Mouse (Mus musculus): Measurements from ENCODE around the gene Sv2c.

The Sv2c gene

DNA sequence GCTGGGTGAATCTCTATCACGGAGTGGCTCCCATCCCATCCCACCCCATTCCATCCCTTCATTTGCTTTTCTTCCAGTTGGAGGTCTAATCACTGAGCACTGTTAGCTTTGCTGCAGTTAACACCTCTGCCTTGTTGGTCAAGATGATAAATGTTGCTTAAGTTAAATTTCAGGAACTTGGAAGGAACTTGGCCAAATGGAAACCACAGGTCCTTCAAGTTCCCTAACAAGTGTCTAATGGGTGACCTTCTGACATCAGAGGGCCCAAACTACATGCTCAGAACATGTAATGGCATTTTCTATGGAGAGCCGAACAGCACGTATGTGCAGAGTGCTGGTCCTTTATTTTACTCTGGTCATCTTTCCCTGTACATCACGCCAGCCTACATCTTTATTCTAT is 190.5 kb downstream of the Sv2c start:
- no peak for DNase-seq

DNA sequence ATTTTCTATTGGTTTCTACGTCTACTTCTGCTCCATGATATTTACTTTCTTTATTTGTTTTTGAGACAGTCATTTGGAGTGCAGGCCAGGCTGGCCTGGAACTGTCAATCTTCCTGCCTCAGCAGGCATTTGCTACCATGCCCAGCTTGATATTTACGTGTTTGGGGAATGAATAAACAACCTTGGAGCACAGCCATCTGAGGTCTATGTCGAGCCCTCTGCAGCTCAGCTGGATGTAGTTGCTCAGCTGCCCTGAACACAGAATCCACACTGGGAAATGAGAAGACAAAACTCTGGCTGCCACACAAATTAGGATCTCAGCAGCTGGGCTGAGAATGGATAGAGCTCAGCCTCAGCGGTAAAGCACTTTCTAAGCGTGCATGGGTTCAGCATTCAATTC is 191.6 kb downstream of the Sv2c start:
- DNase-seq, result no peak

DNA sequence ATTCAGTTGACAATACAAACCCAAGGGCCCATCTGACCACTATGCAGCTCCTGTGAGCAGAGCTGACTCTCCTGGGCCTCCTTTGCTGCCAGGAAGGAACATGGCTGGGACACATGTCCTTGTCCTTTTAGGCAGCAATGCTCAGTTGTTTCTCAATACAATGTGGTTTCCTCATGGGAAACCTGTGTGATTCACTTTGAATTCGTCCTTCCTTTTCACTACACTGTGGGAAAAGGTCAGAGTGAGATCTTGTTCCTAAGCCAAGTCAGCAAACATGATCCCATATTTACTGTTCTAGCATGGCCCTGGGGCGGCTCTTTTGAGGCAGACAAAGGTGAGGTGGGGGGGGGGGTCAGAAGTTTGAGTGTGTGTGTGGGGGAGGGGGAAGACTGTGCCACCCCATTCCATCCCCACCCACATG is 208.2 kb downstream of the Sv2c start:
- no peak for DNase-seq

DNA sequence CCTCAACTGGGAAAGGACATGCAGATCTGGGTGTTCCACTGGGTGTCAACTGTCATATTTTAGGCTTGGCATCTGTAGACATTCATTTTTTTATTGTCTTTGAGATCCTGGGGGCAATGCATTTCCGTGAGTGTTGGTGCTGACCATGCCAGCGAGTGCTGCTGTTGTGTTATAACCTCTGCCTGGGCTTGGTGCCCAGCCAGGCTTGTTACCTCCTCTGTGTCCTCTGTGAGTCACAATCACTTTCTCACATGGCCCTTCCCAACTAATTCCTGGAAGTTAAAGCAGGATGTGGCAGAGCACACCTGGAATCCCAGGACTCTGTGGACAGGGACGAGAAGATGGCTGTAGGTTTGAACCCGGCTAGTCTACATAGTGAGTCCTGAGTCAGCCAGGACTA is 209.8 kb downstream of the Sv2c start:
- DNase-seq, result no peak

DNA sequence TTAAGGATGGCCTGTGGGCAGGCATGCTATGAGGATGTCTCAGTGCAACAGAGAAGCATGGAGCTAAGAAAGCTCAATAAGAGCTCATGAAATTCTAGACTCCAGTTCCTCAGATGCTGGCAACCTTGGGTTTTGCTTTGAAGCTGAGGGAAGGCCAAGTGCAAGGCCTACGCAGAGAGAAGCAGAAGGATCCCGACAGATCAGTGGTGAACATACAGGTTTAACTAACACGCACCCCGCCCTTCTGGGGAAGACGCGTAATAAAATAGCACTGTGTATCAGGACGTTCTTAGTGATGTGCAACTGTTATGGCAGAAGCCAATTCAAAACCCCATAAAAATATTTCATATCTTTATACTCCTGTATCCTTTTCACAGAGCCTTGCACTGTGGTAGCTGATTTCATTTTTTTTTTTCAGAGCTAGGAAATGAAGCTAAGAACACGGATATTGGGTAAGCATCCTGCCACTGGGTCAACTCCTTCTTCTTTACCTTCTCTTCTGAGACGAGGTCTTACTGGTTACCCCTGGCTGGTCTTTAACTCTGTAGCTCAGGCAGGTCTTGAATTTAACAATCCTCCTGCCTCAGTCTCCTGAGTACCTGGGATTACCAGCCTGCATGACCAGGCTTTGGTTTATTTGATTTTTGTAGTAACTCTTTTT is 213.6 kb downstream of the Sv2c start:
- DNase-seq, result no peak

DNA sequence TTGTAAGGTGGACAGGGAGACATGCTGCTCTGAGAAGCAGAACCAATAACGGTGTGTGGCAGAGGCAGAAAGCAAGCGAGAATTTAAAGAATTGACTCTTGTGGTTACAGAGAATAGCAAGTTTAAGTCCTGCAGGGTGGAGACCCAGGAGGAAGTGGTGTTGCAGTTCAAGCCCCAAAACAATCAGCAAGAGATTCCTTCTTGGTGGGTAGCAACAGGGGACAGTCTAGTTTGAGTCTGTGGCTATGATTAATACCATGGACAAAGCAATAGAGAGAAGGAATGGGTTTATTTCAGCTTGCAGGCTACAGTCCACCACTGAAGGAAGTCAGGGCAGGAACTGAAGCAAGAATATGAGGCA is 219.4 kb downstream of the Sv2c start:
- DNase-seq, result no peak

DNA sequence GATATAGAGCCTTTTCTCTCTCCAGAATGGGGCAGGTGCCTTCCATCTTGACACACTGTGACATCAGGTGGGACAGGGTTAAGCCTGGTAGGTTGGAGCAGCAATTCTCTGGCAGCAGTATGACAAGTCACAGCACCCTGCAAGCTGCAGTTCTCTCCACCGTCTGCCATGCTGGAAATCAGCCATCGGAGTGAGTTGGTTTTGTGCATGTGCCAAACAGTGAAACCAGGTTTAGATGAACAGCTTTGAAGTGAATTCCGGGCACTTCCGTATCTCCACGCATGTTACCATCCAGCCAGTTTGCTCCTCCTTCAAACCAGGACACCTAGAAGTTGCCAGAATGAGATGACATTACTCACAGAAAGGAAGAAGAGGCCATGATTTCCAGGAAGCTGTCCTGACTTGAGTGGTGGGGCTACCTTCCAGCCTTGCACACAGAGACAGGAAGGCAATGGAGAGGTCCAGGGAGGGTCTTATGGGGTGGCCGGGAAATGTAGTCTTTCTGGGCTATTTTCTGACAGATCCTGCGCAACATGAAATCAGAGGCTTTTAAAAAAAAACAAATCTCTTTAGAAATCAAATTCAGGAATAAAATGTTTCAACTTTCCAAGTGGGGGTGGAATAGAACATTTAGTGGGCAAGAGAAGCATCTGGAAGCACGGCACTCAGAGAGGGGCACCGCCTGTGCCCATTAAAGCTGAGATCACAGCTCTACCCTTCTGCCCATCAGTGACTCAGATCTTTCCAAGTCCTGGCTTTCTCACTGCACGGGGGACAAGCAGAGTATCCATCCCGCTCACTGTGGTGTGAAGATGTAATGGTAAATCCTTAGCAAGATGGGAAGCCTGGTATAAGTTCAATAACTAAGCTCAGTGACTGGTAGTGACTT is 220.0 kb downstream of the Sv2c start:
- DNase-seq, result no peak

DNA sequence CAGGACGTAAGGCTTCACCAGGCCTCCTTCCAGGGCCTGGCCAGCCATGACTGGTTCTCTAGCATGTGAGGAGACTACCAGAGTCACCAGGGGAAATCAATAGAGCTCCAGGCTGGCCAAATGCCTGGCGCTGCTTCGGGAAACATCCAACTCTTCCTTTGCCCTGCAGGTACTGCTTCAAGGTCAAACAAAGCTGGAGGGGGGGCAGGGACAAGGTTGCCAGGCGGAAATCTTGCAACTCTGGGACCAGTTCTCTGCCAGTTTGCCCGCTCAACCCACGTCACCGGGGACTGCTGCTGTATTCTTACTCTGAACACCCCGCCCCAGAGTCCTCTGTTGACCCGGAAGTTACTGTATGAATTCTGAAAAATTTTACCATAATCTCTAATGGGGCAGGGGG is 222.1 kb downstream of the Sv2c start:
- no peak for DNase-seq

DNA sequence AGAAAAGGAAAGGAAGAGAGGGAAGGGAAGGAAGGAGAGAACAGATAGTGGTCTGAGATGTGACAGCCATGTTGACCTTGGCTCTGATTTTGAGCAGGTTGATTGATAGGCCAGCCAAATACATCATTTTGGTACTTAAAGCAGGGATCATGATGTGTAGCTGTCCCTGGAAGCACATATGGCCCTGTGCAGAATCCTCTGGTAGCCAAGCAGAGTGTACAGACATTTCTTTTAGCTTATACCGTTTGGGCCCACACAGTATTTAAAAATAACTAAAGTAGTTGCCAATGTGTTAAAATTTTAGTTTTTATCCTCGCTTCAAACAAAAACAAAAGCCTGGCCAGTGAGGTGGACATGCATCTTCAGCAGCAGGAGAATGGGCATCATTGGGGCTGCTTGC is 223.1 kb downstream of the Sv2c start:
- no peak for DNase-seq
